Mouse (Mus musculus) forebrain, embryonic 12.5 days (tissue): ENCODE data around the gene Ndn. TPM values are rescaled to one million over a fixed set of nuclear protein-coding genes. Genes with fewer than 3 reads are reported as not detected.

Experiments
- ATAC-seq: fragments of 200-750 bp; cut with Nextera tagmentation; 2 replicates; pipeline ENCODE4 v1.8.0; 2017; ENCODE audit warnings: moderate TSS enrichment; ENCODE audit not compliant: low FRiP score
- H3K27ac ChIP-seq: fragments of 300-500 bp; sonication (generic); 2 replicates; pipeline ENCODE4 v1.5.1; 2016; ENCODE audit warnings: mild to moderate bottlenecking
- H3K27me3 ChIP-seq: fragments of 300-500 bp; sonication (generic); 2 replicates; pipeline ENCODE4 v1.6.1; 2016; ENCODE audit warnings: mild to moderate bottlenecking
- H3K36me3 ChIP-seq: fragments of 300-500 bp; sonication (generic); replicated peaks from 2 replicates; pipeline ENCODE4 v1.6.1; 2016; ENCODE audit warnings: mild to moderate bottlenecking
- H3K4me1 ChIP-seq: fragments of 300-500 bp; sonication (generic); 2 replicates; pipeline ENCODE4 v1.6.1; 2016
- H3K4me2 ChIP-seq: fragments of 300-500 bp; sonication (generic); 2 replicates; pipeline ENCODE4 v1.6.1; 2016; ENCODE audit warnings: mild to moderate bottlenecking, moderate library complexity
- H3K4me3 ChIP-seq: fragments of 300-500 bp; sonication (generic); replicated peaks from 2 replicates; pipeline ENCODE4 v1.5.1; 2016; ENCODE audit warnings: mild to moderate bottlenecking
- H3K9ac ChIP-seq: fragments of 300-500 bp; sonication (generic); 2 replicates; pipeline ENCODE4 v1.6.1; 2016; ENCODE audit warnings: mild to moderate bottlenecking
- H3K9me3 ChIP-seq: fragments of 300-500 bp; sonication (generic); 2 replicates; pipeline ENCODE4 v1.6.1; 2016
- WGBS: fragments of 180-500 bp; shearing (Covaris S2); methylation state at CpG from one replicate; pipeline ENCODE4 v1.1.7; 2016; 5-methylcytosine and 5-hydroxymethylcytosine counted together
- polyA plus RNA-seq: library from polyadenylated mRNA; unstranded; fragments of >200 nt; fragmentation: Nextera tagmentation; extraction: Ambion mirVana; gene quantifications from 2 replicates; pipeline ENCODE4 v1.2.1, GENCODE M21; 2016

The Ndn gene
- polyA plus RNA-seq, 1 experiment from 2014 or later = 259 TPM

DNA sequence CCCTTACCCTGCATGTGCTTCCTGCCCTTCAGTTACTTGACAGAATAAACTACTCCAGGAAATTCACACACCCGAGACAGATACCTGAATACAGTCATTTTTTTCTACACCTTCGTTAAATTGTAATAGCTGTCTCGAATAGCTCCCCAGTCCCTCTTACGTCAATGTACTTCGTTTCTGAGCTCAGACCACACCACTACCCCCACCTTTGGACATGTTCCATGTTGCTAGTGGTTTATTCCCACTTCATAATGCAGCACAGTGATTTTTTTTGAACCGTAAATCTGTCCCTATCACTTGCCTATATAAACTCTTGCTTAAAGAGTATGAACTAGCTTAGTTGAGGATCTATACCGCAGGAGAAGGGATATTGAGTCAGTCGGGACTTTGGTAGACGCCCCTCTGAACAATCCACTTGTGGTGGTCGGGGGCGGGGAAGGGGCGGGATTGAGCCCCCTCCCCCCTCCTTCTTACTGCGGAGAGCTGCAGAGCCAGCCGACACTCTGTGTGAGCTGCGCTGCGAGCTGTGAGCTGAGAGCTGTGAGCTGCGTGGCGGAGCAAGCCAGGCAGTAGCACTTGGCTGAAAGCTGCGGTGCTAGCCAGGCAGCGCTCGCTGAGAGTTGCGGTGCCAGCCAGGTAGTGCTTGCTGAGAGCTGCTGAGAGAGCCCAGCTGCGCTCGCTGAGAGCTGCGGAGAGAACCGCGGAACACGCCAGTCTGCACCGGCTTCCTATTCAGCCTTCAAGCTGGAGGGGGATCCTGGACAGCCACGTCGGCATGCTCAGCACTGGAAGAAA is 30.3 kb downstream of the Ndn start, which contains the start of gene Magel2:
Gene Magel2 (plus strand): TSS at position 501 of the 795 bp plus-strand sequence.
- 29% methylated on average over 31 of the region's 31 CpGs for WGBS
- Histone ChIP-seq H3K27me3 (no peaks in the 10 kb centered on the region), H3K4me2 (peak within 1 kb of the TSS; percentile 65), H3K36me3 (peaks cover 6% of the 10 kb centered on the region; the same call in 1 of the 2 replicates), H3K4me3 (peak within 1 kb of the TSS; percentile 53), H3K4me1 (peaks cover 14% of the 10 kb centered on the region), H3K9me3 (peaks cover 32% of the 10 kb centered on the region; the same call in 1 of the 2 replicates), H3K9ac (peak within 1 kb of the TSS; percentile 63), H3K27ac (peak within 1 kb of the TSS; percentile 80)
- ATAC-seq = peak; percentile 94

DNA sequence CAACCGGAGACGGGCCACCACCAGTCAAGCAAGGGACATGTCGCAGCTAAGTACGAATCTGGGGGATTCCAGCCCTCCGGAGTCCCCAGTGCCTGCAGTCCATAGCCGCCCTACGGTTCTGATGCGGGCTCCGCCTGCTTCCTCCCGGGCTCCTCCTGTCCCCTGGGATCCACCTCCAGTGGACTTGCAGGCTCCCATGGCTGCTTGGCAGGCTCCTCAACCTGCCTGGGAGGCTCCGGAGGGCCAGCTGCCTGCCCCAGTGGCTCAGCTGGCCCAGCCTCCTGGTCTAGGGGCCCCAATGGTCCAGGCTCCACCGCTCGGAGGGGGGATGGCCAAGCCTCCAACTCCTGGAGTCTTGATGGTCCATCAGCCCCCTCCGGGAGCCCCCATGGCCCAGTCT is 30.9 kb downstream of the Ndn start:
- peaks cover 14% of the 10 kb centered on the region for H3K4me1 ChIP-seq
- H3K9me3 ChIP-seq = peaks cover 32% of the 10 kb centered on the region; the same call in 1 of the 2 replicates
- WGBS = 26% methylated on average over 14 of the region's 14 CpGs
- H3K27ac ChIP-seq = peak overlapping the region; percentile 80
- ATAC-seq = peak; percentile 53
- peaks cover 6% of the 10 kb centered on the region; the same call in 1 of the 2 replicates for H3K36me3 ChIP-seq
- peak overlapping the region; percentile 53 for H3K4me3 ChIP-seq
- H3K27me3 ChIP-seq = no peaks in the 10 kb centered on the region
- peak overlapping the region; percentile 63 for H3K9ac ChIP-seq
- H3K4me2 ChIP-seq = peak overlapping the region; percentile 65

DNA sequence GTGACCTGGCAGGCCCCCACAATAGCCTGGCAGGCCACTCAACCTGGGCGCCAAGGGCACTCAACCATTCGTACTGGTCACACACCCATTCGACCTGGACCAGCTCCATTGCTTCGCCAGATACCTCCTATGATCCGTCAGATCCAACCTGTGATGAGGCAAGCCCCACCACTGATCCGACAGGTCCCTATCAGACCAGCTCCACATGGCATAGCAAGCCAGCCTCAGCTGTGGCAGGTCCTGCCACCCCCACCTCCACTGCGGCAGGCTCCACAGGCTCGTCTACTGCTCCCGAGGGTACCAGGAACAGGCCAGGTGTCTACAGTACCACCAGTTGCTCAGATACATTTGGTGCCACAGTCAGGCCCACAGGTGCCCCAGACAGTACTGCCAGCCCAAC is 32.2 kb downstream of the Ndn start:
- Histone ChIP-seq H3K36me3 (peaks cover 6% of the 10 kb centered on the region; the same call in 1 of the 2 replicates), H3K9me3 (peaks cover 32% of the 10 kb centered on the region; the same call in 1 of the 2 replicates), H3K4me3 (peak overlapping the region; percentile 53), H3K27ac (no peak overlapping the region), H3K4me1 (peaks cover 14% of the 10 kb centered on the region), H3K4me2 (peak overlapping the region; percentile 65), H3K27me3 (no peaks in the 10 kb centered on the region), H3K9ac (peak overlapping the region; percentile 63)
- no peak for ATAC-seq
- 88% methylated on average over 9 of the region's 9 CpGs for WGBS

DNA sequence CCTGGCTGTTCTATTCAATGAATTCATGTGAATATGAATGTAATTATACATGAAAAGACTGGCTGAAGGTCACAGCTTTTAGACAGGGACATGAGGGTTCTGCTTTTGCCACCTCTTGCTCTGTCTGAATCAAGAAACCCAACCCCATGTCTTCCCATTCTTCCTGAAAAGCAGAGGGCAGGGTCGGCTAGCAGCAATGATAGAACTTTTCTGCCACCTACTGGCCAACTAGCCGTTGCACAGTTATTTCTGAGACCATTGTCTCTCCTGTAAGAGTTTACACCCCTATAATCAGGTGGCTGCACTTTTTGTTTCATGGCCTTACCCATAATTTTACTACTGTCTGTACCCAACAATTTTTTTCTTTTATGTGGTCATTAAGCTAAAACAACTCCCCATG is 36.0 kb downstream of the Ndn start:
- Histone ChIP-seq H3K9me3 (peaks cover 23% of the 10 kb centered on the region; the same call in 1 of the 2 replicates), H3K4me2 (no peak overlapping the region), H3K9ac (no peak overlapping the region), H3K27ac (no peak overlapping the region), H3K36me3 (peaks cover 6% of the 10 kb centered on the region; the same call in 1 of the 2 replicates), H3K4me1 (peaks cover 14% of the 10 kb centered on the region), H3K4me3 (no peak overlapping the region), H3K27me3 (no peaks in the 10 kb centered on the region)
- ATAC-seq = peak; percentile 76
- WGBS = 4% methylated on average over 2 of the region's 2 CpGs

DNA sequence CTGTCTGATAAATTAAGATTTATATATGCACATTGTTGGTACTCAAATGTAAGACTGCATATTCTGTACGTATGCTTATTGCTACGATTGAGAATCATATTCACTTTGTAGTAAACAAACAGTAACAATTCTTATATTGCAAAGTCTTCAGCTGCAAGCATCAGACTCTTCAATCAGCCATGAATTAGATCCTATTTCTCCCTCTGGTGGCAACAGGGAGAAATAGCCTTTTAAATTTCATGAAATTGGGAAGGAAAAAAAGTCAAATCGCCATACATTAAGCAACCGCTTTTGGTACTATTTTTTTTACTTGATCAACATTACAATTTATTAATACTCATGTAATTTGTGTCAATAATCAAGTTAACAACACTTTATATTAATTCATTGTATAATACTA is 41.9 kb downstream of the Ndn start:
- Histone ChIP-seq H3K9ac (no peak overlapping the region), H3K4me1 (peaks cover 8% of the 10 kb centered on the region; the same call in 1 of the 2 replicates), H3K4me3 (no peak overlapping the region), H3K9me3 (no peaks in the 10 kb centered on the region), H3K27ac (no peak overlapping the region), H3K4me2 (no peak overlapping the region), H3K27me3 (no peaks in the 10 kb centered on the region), H3K36me3 (no peaks in the 10 kb centered on the region)
- 50% methylated on average over 4 of the region's 4 CpGs for WGBS
- ATAC-seq = no peak

DNA sequence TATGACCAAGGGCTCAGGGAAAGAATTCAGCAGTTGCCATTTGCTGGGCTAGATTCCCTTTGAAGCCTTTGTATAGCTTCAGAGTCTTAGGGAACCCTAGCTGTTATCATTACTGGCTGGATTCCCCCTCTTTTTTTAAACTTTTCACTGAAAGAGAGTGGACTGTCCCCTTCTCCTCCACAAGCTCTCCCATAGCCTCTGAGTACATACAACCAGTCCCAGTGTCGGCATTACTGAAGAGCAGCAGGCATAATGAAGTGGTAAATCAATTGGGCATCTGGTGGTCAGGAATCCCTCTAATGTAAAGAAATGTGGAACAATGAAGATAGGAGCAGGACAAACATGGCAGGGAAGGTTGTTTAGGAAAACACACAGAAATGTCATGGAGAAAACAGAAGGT is 45.8 kb downstream of the Ndn start:
- Histone ChIP-seq H3K4me3 (no peak overlapping the region), H3K27ac (no peak overlapping the region), H3K4me2 (no peak overlapping the region), H3K36me3 (no peaks in the 10 kb centered on the region), H3K27me3 (no peaks in the 10 kb centered on the region), H3K9ac (no peak overlapping the region), H3K9me3 (no peaks in the 10 kb centered on the region), H3K4me1 (peaks cover 8% of the 10 kb centered on the region; the same call in 1 of the 2 replicates)
- WGBS = 45% methylated on average over 1 of the region's 1 CpGs
- 0 out of 2 replicates have a peak, but pooled peaks have one; percentile 6 for ATAC-seq

Other genes with a start within 250 kb of the Ndn start
- 22.3 and 30.3 TPM in 2 replicates for gene Magel2, start 30.4 kb downstream of the Ndn start, polyA plus RNA-seq
- gene Mkrn3, start 73.6 kb downstream of the Ndn start, polyA plus RNA-seq = 25.1 and 25.5 TPM in 2 replicates
- 82.2 and 91.4 TPM in 2 replicates for gene Peg12, start 117.9 kb downstream of the Ndn start, polyA plus RNA-seq